Mouse (Mus musculus) ES-E14 (cell line): ENCODE measurements at regions not wholly inside any gene's neighbourhood (a gene's known extent, or its start where the extent isn't known, plus 50 kb on each side); places are given as distances from the start of the nearest gene placed in this dataset.

Source experiments
- ZC3H11A ChIP-seq: IDR thresholded peaks from 2 replicates; pipeline ENCODE4 v1.6.1; 2012; ENCODE audit warnings: low read depth, mild to moderate bottlenecking, inconsistent platforms, low read length, borderline replicate concordance
- ZNF384 ChIP-seq: IDR thresholded peaks from 2 replicates; pipeline ENCODE4 v1.6.1; 2012; ENCODE audit warnings: low read depth, low read length, inconsistent platforms

GRCm38 (mm10) chr17:73044918-73045580 is 62.7 kb upstream of the Lclat1 start:
- TF ChIP-seq ZNF384 (no peak), ZC3H11A (no peak)
